Mouse (Mus musculus) kidney, adult 8-10 months (tissue): ENCODE results near the gene Sp1.

Source experiments
- DNase-seq, 2 experiments: peaks; one replicate each; pipeline ENCODE4 v3.0.0; 2022

Sp1 gene

DNA sequence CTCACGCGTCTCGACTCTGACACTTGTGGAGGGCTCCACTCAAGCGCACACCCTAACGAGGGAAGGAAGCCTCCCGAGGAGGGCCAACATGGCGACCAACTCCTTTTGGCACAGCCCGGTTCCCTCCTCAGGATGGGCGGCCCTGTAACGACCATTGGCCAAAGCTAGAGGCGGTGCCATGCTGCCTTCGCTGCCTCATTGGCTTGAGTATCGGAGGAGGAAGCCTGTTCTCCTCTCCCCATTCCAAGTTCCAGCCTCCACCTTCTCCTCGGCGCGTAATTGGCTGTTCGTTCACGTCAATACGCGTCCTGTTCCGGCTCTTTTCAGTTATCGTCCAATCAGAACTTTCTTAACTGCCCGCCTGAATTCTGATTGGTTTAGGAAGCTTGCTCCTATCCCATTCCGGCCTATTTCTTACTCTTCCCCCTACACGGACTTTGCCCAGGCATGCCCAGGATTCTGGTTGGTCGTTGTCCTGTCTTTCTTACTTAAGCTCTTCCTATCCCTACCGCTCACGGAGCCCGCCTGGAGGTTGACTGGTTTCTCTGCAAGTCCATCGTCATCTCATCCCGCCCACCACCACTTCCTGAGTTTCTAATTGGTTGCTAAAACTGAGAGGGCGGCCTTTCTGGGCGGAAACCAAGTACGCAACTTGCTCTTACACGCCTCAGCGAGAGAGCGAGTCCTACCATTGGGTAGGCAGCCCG lies at the start of gene Sp1:
TSS of gene Sp1 (plus strand) at position 655 of the 707 bp plus-strand sequence.
- DNase-seq: peak; percentile 99 to 100

DNA sequence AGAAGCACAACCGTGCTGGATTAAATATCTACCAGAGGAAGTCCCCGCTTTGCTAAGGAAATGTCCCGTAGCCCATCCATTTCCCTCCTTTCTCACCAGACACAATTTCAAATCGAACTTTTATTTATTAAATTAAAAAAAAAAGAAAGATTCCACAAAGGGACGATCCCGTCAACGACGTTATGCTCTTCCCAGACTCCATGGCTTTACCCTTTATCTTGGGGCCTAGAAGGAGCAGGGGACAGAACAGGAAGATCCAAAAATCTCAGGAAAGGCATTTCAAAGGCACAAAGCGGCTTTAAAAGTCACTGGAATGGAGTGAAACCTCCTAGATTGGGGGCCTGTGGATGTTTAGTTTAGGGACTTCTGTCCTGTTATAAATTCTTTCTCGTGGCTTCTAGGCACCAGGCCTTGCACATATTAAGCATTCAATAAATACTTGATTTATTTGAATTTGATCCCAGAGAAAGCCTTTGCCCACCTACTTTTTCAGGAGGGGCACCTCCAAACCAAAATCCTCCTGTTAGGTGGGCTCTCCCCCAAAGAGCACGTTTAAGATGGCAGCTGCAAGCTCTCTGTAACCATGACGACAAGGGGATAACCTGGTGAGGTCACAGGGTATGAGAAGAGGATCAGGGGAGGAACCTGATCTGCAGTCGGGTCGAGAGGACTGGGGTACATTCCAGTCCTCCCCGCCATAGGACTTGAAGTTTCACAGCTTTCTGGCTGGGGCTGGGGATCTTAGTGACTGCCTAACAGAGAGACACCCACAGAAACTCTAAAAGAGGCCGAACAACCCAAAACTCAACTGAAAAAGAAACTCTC lies 49.2 kb upstream of the Sp1 start:
- DNase-seq: no peak

DNA sequence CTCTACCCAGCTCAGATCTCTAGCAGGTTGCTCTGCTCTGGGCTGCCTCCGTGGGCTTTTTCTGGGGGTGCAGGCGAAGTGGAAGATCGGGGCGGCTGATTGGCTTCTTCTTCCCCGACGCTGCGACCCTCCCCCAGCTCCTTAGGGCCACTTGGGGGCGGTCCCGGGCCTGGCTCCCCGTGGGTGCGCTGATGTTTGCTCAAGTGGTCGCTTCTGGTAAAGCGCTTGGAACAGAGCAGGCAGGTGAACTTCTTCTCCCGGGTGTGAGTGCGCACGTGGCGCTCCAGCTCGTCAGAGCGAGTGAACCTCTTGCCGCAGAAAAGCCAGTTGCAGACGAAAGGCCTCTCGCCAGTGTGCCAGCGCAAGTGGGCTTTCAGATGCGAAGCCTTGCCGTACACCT lies 47.8 kb upstream of the Sp1 start:
- no peak for DNase-seq

DNA sequence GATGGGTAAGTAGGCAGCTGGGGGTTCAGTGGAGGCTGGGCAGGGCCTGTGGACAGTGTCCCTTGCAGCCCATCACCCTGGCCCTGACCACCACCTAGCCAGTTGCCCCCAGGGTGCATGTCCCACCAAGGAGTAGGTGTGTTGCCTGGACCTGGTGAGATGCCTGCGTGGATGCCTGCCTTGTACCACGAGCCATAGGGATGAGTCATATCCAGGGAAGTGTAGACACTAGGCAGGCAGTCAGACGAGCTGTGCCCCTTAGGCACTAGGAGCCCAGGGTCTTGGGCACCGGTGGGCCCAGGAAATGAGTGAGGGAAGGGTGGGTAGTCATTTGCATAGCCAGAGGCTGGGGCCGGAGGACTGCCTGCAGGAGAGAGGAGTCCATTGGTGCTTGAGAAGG lies 47.1 kb upstream of the Sp1 start:
- no peak for DNase-seq

DNA sequence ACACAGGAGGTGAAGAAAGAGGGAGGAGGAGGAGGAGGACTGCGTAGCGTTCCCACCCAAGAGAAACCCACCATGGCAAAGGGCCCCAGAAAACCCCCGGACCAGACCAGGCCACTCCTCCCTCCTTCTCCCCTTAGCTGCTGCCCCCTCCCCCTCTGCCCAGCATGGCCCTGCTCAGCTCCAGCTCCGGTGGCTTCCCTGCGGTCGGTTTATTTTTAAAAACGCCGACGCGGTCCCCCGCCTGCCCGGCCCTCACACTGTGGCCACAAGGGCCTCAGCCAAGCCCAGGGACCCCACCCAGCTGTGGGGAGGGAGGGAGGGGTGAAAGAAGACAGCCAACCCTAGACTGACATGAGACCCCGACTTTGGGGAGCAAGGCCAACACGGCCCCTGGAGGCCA lies 43.3 kb upstream of the Sp1 start:
- DNase-seq: no peak

DNA sequence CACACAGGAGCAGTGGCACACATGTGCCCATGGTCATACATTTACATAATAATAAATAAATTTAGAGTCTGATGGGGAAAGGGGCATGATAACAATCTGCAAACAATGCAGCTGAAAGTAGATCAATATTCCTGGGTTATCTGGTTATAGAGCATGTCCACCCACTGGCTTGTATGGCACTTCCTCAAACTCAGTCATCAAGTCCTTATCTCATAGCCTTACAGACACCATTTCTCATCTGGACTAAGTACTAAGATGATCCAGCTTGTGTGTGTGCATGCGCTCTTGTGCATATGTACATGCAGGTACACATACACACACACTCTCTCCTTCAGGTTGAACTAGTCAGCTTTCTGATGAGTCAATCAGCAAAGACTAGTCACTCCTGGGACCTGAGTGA lies 41.3 kb upstream of the Sp1 start:
- no peak for DNase-seq

DNA sequence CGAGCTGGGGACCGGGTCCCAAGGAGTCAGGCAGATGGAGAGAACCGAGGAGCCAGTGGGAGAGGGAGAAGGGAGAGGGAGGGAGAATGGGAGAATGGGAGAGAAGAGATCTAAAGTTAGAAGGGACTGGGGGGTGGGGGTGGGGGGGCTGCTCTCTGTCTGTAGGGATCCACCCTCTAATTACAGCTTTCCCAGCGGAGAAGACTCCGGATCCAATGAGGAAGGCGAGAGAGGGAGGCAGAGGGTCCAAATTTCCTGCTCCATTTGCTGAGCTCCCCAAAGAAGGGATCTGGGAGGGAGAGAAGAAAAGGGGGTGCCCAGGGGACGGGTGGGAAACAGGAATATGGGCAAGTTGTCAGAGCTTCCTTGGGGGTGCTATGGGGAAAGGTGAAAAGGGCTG lies 39.7 kb upstream of the Sp1 start:
- no peak for DNase-seq

DNA sequence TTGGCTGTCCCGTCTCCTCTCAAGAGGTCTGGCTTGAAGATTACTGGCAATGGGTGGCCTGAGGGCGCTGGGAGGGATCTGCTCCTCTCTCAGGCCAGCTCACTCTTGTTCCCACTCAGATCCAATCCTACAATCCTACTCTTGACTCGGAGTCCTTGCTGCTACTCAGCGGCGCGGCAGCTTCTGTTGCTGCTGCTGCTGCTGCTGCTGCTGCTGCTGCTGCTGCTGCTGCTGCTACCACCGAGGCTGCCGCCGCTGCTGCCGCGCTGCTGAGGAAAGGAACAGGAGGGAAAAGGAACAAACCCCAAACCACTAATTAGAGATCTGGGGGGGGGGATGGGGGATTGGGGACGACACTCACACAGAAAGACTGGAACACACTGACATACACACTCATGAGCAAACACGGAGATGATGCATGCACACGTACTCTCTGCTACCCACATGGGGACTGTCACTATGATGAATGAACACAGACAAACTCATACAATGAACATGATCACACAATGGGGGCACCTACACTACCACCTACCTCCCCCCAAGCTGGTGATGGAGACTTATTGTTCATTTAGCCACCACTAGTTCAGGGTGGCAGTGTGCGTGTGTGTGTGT lies 39.1 kb upstream of the Sp1 start, which contains the start of gene Sp7:
TSS of gene Sp7 (minus strand) at position 450 of the 612 bp plus-strand sequence.
- DNase-seq: no peak

DNA sequence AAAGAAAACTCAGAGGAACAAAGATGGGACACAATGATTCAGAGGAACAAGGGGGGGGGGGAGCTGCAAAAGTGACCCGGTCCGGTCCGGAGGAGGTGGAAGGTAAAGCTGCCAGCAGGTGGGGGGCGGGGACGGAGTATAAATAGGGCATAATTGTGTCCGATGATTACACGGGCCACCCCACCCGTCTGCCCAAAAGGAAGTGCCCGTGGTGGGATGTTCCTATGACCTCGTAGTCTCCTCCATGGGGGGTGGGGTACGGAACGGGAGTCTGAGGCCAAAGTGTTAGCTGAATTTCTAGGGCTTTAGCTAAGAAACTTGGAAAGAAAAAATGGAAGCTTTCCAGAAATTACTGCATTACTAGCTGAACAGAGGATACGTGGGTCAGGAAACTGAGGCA lies 36.0 kb upstream of the Sp1 start:
- DNase-seq: no peak

DNA sequence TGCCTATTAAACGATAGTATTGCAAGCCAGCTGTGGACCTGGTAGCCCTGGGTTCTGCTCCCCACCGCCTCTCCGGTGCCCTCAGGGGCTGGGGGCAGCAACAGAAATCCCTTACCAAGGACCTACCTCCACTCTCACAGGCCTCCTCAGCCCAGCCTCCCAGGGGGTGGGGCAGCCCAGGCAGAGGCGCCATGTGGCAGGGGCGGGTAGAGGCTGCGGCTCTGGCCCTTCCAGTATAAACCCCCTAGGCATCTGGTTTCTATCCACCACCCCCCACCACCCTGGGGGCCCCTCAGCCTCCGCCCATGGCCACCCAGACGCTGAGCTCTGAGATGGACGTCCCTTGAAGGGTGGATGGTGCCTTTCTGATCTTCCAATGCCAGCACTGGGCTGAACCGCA lies 35.2 kb upstream of the Sp1 start:
- no peak for DNase-seq

DNA sequence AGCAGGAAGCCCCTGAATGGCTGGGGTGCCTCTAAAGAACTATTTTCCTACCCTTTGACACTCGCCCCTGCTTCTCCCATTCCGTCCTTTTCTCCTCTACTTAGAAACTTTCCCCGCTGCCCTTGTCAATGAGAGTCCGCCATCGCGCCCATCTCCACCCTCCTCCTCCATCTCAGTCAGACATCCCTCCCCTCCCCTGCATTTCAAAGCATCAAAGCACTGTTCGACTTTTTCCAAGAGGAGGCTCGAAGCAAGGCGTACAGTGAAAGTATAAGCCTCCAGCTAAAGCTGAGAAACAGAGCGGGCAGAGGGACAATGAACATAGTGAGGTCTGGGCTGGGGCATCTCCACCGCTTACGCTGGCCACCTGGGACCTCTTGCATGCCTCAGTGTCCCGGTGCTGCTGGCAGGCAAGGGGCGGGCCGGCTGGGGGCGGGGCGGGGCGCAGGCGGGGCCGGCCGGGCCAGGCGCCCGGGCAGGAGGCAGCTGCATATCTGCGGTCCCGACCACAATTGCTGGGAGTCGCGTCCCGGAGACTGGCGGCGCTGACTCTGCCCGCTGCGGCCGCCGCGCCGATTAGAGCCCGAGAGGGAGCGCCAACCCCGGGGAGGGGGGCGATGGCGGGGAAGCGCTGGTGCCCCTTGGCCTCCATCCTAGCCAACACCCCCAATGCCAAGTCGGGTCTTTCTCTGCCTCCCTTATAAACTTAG lies 29.3 kb upstream of the Sp1 start:
- DNase-seq: peak in 1 of 2 experiments; percentile 25

DNA sequence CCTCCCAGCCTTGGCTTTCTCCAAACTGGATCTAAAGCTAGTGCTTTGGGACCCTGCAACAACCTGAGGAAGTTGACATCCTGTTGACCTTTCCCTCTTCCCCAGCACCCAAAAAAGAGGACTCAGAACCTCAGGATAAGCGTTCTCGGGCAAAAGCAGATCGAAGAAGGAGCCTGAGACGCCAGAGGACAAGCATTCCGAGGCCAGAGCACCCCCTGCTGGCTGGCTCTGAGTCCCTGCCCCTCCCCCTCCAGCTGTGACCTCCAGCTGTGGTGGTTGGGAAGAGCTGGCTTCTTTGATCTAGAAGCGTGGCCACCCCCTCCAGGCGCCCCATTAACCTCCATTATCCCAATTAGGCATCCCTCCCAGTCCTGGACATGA lies 28.8 kb upstream of the Sp1 start:
- DNase-seq: peak; percentile 86 to 94

DNA sequence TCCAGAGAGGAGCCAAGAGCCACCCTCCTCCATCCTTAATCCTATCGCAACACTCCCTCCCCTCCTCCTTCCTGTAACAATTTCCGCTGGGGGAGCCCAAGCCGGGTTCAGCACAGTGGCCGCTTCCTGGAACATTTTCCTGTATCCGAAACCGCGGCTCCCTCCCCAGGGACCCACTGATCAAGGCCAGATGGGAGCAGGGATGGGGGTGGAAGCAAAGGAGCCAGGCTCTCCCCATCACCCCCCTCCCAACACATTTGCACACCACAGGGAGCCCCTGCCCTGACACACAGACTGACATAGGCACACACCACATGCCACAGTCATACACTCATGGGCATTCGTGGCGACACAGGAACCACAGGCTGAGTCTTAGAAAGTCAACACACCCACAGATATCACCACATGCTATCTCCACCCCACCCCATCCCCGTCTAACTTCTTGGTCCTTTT lies 28.1 kb upstream of the Sp1 start:
- peak; percentile 70 to 73 for DNase-seq

DNA sequence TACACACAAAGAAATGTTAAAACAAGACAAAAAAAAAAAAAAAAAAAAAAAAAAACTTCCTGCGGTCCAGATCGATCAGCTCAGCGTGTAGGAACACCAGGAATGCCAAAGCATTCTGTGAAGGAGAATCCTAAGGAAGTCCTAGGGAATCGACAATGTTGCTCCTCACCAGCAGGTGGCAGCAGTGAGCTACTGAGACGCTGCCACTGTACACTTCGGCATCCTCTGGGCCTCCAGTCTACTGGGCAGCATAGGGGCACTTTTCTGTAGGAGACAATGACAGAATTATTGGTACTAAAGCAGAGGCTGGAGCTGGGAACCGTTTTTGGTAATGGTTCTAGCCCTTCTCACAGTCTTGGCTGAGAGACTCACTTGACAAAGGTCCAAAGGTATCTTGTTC lies 24.4 kb upstream of the Sp1 start:
- DNase-seq: peak; percentile 74 to 87

DNA sequence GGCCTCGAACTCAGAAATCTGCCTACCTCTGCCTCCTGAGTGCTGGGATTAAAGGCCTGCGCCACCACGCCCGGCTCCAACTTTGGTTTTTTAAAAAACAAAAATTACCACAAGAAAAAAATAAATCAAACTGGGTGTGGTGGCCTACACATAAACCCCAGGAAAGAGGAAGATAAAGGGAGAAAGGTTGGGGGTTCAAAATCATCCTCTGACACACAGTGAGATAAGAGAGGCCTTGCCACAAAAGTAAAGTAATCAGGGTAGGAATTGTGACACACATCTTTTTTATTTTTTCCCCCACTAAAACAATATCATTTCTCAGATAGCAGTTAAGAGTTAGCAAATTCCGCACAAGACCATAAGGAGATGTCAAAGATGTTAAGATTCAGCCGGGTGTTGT lies 22.3 kb upstream of the Sp1 start:
- DNase-seq: no peak

DNA sequence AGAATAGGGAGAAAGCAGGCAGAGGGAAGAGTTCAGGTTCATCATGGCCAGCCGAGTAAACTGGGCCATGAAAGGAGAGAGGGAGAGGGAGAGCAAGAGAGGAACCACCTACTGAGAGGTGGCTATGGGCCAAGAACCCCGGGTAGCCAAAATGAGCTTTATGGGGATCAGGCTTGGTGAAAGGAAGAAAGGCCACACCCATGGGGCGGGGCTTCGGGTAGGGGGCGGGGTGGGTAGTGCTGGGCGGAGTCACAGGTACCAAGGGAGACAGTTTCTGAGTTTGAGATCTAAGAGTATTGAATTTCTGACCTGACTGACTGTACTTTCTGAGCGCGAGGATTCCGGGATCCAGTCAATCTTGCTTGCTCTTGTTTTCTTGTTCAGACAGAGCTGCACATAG lies 19.3 kb upstream of the Sp1 start:
- DNase-seq: no peak

DNA sequence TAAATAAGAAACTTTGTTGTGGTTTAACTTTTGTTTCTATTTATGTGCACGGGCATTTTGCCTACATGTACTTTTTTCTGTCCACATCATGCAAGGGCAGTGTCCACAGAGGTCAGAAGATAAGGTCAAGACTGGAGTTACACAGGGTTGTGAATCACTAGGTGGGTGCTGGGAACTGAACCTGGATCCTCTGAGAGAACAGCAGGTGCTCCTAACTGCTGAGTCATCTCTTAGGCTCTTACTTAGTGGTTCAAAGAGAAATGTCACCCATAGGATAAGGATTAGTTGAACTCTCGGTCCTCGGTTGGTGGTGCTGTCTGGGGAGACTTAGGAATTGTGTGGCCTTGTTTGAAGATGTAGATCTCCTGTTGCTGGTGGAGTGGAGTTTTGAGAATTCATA lies 17.0 kb upstream of the Sp1 start:
- no peak for DNase-seq

DNA sequence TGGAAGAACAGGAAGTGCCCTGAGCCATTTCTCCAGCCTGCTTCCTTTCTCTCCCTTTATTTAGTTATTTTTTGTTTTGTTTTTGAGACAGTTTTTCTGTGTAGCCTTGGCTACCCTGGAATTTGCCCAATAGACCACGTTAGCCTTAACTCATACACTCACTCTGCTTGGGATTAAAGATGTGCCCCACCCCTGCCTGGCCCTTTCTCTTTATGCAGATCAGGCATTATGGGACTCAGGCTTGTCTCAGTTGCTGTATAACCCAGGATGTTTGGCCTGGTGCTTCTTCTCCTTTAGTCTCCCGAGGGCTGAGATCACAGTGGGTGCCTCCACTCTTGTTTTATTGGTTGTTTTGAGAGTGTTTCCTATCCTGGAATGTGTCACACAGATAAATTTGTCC lies 13.4 kb upstream of the Sp1 start:
- no peak for DNase-seq

DNA sequence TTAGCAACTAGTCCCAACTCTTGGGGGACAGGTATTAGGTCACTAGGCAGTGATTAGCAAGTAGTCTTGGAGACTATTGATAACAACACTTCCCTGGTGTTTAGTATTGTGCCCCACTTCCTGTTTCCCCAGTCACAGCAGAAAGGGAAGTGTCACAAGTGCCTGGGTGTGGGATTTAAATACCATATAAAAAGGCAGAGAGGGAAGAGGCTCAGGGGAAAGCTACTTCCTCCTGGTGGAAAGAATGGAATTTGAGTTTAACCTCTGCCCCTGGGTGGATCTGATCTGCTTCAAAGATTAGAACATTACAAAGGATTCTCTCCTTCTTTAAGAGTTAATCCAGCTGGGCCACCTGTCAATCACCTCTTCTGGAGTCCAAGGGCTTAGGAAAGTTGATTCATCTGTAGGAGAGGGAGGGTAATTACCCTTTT lies 12.3 kb upstream of the Sp1 start:
- DNase-seq: peak in 1 of 2 experiments; percentile 24

DNA sequence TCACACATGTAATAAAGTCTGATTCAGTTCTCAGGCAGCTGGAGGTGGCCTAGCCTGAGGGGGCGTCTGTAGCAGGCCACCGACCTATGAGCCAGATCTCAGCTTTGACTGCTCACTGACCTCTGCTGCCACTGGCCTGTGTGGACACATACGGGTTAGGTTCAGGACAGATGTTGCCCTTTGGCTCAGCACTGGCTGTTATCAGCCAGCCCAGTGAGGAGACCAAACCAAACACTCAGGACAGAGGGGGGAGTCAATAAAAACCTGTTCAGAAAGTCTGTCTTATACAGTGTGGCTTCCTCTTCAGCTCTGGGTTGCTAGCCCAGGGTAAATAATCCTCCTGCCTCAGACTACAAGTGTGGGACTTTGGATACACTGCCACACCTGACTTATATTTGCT lies 10.9 kb upstream of the Sp1 start:
- DNase-seq: peak in 1 of 2 experiments; percentile 24

DNA sequence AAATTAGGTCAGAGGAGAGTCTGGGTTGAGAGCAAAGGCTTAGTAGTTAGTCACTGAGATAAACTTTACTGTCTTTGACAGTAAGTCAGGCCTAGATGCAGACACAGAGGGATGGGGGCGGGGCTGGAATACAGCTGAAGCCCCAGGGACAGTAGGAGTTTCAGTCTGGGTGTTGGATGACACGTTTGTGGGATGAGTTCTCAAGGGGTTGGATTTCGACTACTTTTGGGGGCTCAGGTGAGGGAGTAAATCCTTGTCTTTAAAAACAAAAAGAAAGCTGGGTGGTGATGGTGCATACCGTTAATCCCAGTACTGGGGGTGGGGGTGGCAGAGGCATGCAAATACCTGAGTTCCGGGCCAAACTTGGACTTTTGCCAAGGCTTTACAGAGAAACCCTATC lies 7.3 kb upstream of the Sp1 start:
- DNase-seq: no peak

DNA sequence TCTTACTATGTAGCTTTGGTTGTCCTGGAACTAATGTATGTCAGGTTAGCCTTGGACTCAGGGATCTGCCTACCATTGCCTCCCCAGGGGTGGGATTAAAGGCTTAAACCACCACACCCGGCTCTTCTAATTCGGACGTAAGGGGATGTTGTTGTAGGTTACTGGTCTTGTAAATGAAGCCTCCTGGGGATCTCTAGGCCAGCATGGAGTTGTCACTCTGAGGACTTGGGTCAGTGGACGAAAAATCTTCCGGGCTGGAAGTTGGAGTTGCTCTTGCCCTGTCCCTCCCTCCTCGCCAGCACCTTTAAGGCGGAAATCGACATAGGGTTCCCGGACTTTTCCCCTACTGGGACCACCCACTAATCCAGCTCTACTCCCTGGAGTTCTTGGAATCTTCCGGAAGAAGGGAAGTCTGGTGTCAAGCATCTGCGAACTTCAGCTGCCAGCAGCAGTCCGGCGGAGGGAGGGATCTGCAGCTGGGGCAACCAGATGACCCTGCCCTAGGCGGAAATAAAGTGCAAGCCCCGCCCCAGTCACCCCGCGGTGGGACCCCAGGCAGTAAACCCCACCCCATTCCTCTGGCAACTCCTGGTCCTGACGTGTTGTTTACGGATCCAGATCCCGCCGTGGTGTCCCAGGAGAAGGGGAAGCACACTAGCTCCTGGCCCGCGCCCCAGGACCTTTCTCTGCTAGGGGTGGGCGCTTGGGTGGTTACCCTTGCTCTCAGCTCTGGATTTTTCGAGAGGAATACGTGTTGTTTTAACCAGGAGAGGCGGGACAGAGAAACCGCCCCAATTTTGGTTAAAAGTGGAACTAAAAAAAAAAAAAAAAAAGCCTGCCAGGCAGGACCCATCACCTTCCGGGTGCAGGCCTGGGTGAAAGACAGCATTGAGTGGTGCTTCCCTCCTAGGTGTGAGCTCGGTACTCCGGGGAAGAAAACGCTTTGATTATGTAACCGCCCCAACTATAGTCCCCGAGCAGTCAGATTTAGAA lies 6.4 kb upstream of the Sp1 start:
- DNase-seq: peak; percentile 94 to 96
